Mouse (Mus musculus) thymus, adult 2 months (tissue): ENCODE measurements around the gene Ado. TPM values are rescaled to one million over a fixed set of nuclear protein-coding genes. Genes with fewer than 3 reads are reported as not detected.

Source experiments
- DNase-seq: peaks from one replicate; pipeline ENCODE4 v3.0.0; 2021
- H3K27ac ChIP-seq: fragments of 200-500 bp; 2 replicates; pipeline ENCODE4 v1.5.1; 2012; ENCODE audit warnings: low read length, control low read depth; ENCODE audit not compliant: control insufficient read depth, insufficient read depth
- H3K27me3 ChIP-seq: fragments of 200-500 bp; 2 replicates; pipeline ENCODE4 v1.6.1; 2012; ENCODE audit warnings: mild to moderate bottlenecking, low read length, moderate library complexity, mixed read lengths; ENCODE audit not compliant: control insufficient read depth, insufficient read depth
- H3K36me3 ChIP-seq: fragments of 200-500 bp; 2 replicates; pipeline ENCODE4 v1.6.1; 2012; ENCODE audit warnings: mild to moderate bottlenecking, low read length, moderate library complexity; ENCODE audit not compliant: control insufficient read depth, insufficient read depth
- H3K4me1 ChIP-seq: fragments of 200-500 bp; replicated peaks from 2 replicates; pipeline ENCODE4 v1.6.1; 2012; ENCODE audit warnings: low read length; ENCODE audit not compliant: control insufficient read depth, insufficient read depth
- H3K4me3 ChIP-seq: fragments of 200-500 bp; 2 replicates; pipeline ENCODE4 v1.5.1; 2012; ENCODE audit warnings: mild to moderate bottlenecking, low read length, control low read depth, moderate library complexity; ENCODE audit not compliant: control insufficient read depth, insufficient read depth
- CTCF ChIP-seq: fragments of 200-500 bp; IDR thresholded peaks from 2 replicates; pipeline ENCODE4 v1.5.1; 2012; ENCODE audit warnings: mild to moderate bottlenecking, control low read depth, low read length, moderate library complexity, borderline replicate concordance; ENCODE audit not compliant: control insufficient read depth, poor library complexity, insufficient read depth; ENCODE audit errors: extremely low read depth
- POLR2A ChIP-seq: fragments of 200-500 bp; IDR thresholded peaks from 2 replicates; pipeline ENCODE4 v1.6.1; 2012; ENCODE audit warnings: mild to moderate bottlenecking, low read length, control low read depth, moderate library complexity; ENCODE audit not compliant: control insufficient read depth, poor library complexity, insufficient read depth; ENCODE audit errors: extremely low read depth
- WGBS: fragments of 180-500 bp; shearing (Covaris S2); methylation state at CpG from one replicate; pipeline ENCODE4 v1.1.7; 2018; 5-methylcytosine and 5-hydroxymethylcytosine counted together
- polyA plus RNA-seq: library from polyadenylated mRNA; depleted of rRNA; stranded (reverse); fragments of >200 nt; gene quantifications from 2 replicates; pipeline ENCODE4 v1.2.3, GENCODE M21; 2012; rRNA removed

The Ado gene
- polyA plus RNA-seq, 1 experiment = 20.7 TPM

DNA sequence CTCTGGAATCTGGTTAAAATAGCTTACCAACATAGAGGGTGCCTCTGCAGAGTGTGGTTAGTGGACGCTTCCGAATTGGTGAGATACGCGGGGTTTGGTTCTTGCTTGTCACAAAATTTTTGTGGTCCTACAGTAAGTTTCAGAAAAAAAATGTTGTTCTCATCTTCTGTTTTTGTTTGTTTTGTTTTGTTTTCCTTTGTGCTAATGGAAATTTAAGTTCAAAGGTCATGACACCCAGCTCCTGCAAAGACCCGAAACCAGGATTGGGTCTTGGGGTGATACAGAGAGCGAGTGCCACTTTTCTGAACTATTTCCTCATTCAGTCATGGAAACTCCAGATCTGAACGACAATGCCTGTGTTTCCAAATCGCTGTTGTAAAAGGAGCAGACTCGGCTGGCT lies 50.8 kb downstream of the Ado start:
- TF ChIP-seq POLR2A (no peak), CTCF (no peak)
- WGBS = 85% methylated on average over 9 of the region's 9 CpGs
- peaks cover 28% of the 10 kb centered on the region for H3K4me1 ChIP-seq
- H3K27ac ChIP-seq = no peak overlapping the region
- no peak for DNase-seq
- no peaks in the 10 kb centered on the region for H3K27me3 ChIP-seq
- no peak overlapping the region for H3K4me3 ChIP-seq
- no peaks in the 10 kb centered on the region for H3K36me3 ChIP-seq

DNA sequence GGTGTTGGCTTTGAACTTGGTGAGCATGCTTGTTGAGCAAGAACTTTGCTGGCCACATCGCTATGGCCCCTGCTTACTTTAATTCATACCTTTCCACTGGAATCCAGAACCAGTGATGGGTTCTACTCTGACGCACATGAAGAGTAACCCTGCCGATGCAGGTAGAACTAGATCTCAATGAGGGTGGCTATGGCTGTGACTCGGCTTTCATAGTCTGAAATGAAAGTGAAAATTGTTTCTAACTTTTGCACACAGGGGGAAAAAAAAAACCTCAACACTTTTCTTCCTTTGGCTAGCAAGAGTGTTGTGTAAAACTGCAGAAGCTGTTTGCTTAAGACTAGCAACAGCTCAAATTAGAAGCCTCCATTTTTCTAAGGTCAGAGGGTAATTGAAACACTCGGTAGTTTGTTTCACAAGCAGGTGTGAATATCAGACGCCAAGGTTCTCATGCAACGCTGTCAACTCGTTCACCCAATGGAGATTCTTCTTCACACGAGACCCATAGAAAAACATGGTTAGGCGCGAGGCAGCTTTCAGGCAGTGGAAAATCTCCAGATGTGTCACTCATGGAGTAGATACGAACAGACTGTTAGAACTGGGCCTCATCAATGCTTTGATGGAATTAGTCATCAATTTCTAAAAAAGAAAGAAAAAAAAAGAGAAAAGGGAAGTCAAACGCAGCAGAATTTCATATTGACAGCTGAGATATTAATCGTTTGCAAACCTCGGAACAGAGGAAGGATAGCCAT lies 51.4 kb downstream of the Ado start:
- no peak overlapping the region for H3K27ac ChIP-seq
- H3K4me1 ChIP-seq = peaks cover 21% of the 10 kb centered on the region
- 52% methylated on average over 15 of the region's 15 CpGs for WGBS
- no peak overlapping the region for H3K4me3 ChIP-seq
- no peak for DNase-seq
- no peaks in the 10 kb centered on the region for H3K36me3 ChIP-seq
- no peaks in the 10 kb centered on the region for H3K27me3 ChIP-seq
- TF ChIP-seq CTCF = no peak
- no peak for TF ChIP-seq POLR2A

Other genes starting within 250 kb of the Ado start
- gene Egr2, start 13.5 kb downstream of the Ado start, polyA plus RNA-seq = 73.0 and 79.2 TPM in 2 replicates